In the genomic region with DNA sequence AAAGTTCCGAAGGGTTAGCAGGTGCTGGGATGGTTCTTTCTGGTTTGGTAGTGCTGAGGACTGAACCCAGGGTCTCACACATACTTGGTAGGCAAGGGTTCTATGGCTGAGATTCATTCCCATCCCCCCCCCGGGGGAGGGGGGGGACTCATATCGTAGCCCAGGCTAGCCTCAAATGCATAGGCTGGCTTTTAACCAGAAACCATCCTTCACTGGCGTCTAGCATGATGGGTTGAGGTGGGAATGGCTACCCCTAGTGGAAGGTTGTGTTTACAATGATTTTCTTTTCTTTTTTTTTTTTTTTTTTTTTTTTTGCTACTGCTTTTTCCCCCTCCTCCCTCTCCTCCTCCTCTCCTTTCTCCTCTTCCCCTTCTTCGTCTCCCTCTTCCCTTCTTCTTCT, we compare ENCODE assay signal across 13 mouse cellular contexts. TPM values are rescaled to one million over a fixed set of nuclear protein-coding genes. Genes with fewer than 3 reads are reported as not detected.
DNase-seq lines count a peak whose midpoint lies in the region; ATAC-seq and TF ChIP-seq lines count a peak whose summit lies in the region.
"Had no signal": no experiment of that assay in that cellular context is flagged by ENCODE, and none has a peak within 500 bp of the region (broad histone marks: within the 10 kb centered on the region; RNA-seq: fewer than 3 reads in every experiment).

No protein-coding gene starts in this region.

- no peak overlapping the region for H3K27ac ChIP-seq in heart, postnatal 0 days (ENCODE audit: low read depth)
- no peak overlapping the region for H3K27ac ChIP-seq in midbrain, embryonic 14.5 days (replicated peaks; ENCODE audit: low read depth, low read length)
- no peak overlapping the region for H3K27ac ChIP-seq in midbrain, embryonic 13.5 days
- H3K27ac ChIP-seq in stomach, postnatal 0 days (replicated peaks) = no peak overlapping the region
- H3K27ac ChIP-seq: forebrain, embryonic 12.5 days; neural tube, embryonic 13.5 days had no signal

- no peaks in the 10 kb centered on the region; the same call in 1 of the 2 replicates for H3K36me3 ChIP-seq in heart, postnatal 0 days (replicated peaks; ENCODE audit: control insufficient read depth, insufficient read depth, low read length)
- H3K36me3 ChIP-seq in midbrain, embryonic 14.5 days (ENCODE audit: control insufficient read depth, insufficient read depth, low read length) = no peaks in the 10 kb centered on the region
- no peaks in the 10 kb centered on the region for H3K36me3 ChIP-seq in midbrain, embryonic 13.5 days
- no peaks in the 10 kb centered on the region for H3K36me3 ChIP-seq in stomach, postnatal 0 days (ENCODE audit: control insufficient read depth, insufficient read depth, low read length)
- H3K36me3 ChIP-seq: forebrain, embryonic 12.5 days; neural tube, embryonic 13.5 days had no signal

- H3K4me3 ChIP-seq in heart, postnatal 0 days (ENCODE audit: low read depth, low read length) = no peak overlapping the region
- no peak overlapping the region for H3K4me3 ChIP-seq in midbrain, embryonic 14.5 days (replicated peaks; ENCODE audit: low read depth, low read length)
- H3K4me3 ChIP-seq in midbrain, embryonic 13.5 days (replicated peaks) = no peak overlapping the region
- no peak overlapping the region for H3K4me3 ChIP-seq in stomach, postnatal 0 days (ENCODE audit: low read depth, low read length)
- H3K4me3 ChIP-seq: forebrain, embryonic 12.5 days; neural tube, embryonic 13.5 days had no signal

- TF ChIP-seq EP300 in heart, postnatal 0 days (IDR thresholded peaks at IDR 0.05; ENCODE audit: low read depth) = no peak
- TF ChIP-seq EP300 in stomach, postnatal 0 days (optimal IDR thresholded peaks at IDR 0.05) = no peak

- H3K9ac ChIP-seq in heart, postnatal 0 days (replicated peaks; ENCODE audit: low read depth, low read length) = no peak overlapping the region
- no peak overlapping the region for H3K9ac ChIP-seq in midbrain, embryonic 14.5 days (replicated peaks; ENCODE audit: low read length)
- H3K9ac ChIP-seq in midbrain, embryonic 13.5 days (replicated peaks) = no peak overlapping the region
- H3K9ac ChIP-seq in stomach, postnatal 0 days (ENCODE audit: low read length) = no peak overlapping the region
- H3K9ac ChIP-seq: forebrain, embryonic 12.5 days; neural tube, embryonic 13.5 days had no signal

- no peaks in the 10 kb centered on the region for H3K27me3 ChIP-seq in heart, postnatal 0 days (ENCODE audit: control insufficient read depth, insufficient read depth, low read length)
- H3K27me3 ChIP-seq in midbrain, embryonic 14.5 days (ENCODE audit: control insufficient read depth, insufficient read depth, low read length) = no peaks in the 10 kb centered on the region
- H3K27me3 ChIP-seq in midbrain, embryonic 13.5 days = no peaks in the 10 kb centered on the region
- H3K27me3 ChIP-seq in stomach, postnatal 0 days (ENCODE audit: control insufficient read depth, insufficient read depth, low read length) = no peaks in the 10 kb centered on the region
- H3K27me3 ChIP-seq: forebrain, embryonic 12.5 days; neural tube, embryonic 13.5 days had no signal

- intact Hi-C loops in heart, postnatal 25 days (cut with DNase I) = loop anchor here (2.0 kb wide), 1 partner anchor 106 kb away; no protein-coding TSS in a partner anchor

- 0 out of 2 replicates have a peak, but pooled peaks cover 13% of the 10 kb centered on the region for H3K4me1 ChIP-seq in heart, postnatal 0 days (ENCODE audit: control insufficient read depth, insufficient read depth)
- no peaks in the 10 kb centered on the region for H3K4me1 ChIP-seq in midbrain, embryonic 14.5 days (ENCODE audit: control insufficient read depth, insufficient read depth, low read length)
- H3K4me1 ChIP-seq in midbrain, embryonic 13.5 days (replicated peaks) = peaks cover 13% of the 10 kb centered on the region
- no peaks in the 10 kb centered on the region for H3K4me1 ChIP-seq in stomach, postnatal 0 days (replicated peaks; ENCODE audit: control insufficient read depth, insufficient read depth)

- no peak for DNase-seq in heart, postnatal 0 days (ENCODE audit: low spot score)
- DNase-seq in heart, postnatal 25 days (ENCODE audit: low spot score) = no peak
- peak; percentile 48 for DNase-seq in midbrain, embryonic 14.5 days
- DNase-seq in brain, adult 2 months (ENCODE audit: low read depth, low spot score) = peak; percentile 53
- DNase-seq in stomach, postnatal 0 days (ENCODE audit: low spot score) = no peak
- no peak for DNase-seq in cerebellum, adult 9-10 months
- no peak for DNase-seq in adrenal gland, postnatal 36 days
- DNase-seq: liver; right cerebral cortex, postnatal 4 days had no signal

- H3K4me2 ChIP-seq in heart, postnatal 0 days (ENCODE audit: low read depth, low read length) = no peak overlapping the region
- no peak overlapping the region for H3K4me2 ChIP-seq in midbrain, embryonic 14.5 days (ENCODE audit: low read length)
- no peak overlapping the region for H3K4me2 ChIP-seq in midbrain, embryonic 13.5 days (replicated peaks)
- no peak overlapping the region for H3K4me2 ChIP-seq in stomach, postnatal 0 days (replicated peaks; ENCODE audit: low read depth)
- H3K4me2 ChIP-seq: forebrain, embryonic 12.5 days; neural tube, embryonic 13.5 days had no signal

- ATAC-seq in heart, postnatal 0 days (ENCODE audit: insufficient read depth, low read depth) = no peak
- no peak for ATAC-seq in midbrain, embryonic 14.5 days (ENCODE audit: low FRiP score, low TSS enrichment)
- ATAC-seq in midbrain, embryonic 13.5 days = no peak
- ATAC-seq in stomach, postnatal 0 days (ENCODE audit: low FRiP score, low TSS enrichment) = no peak
- ATAC-seq: inflammation-experienced regulatory T-cells, adult 6 months had no signal

- 50% methylated on average over 5 of the region's 5 CpGs for WGBS in heart, postnatal 0 days
- WGBS in midbrain, embryonic 14.5 days = 64% methylated on average over 5 of the region's 5 CpGs
- WGBS in midbrain, embryonic 13.5 days = 65% methylated on average over 5 of the region's 5 CpGs
- 46% methylated on average over 5 of the region's 5 CpGs for WGBS in stomach, postnatal 0 days

- peak; percentile 51 for TF ChIP-seq CTCF in heart, postnatal 0 days (IDR thresholded peaks at IDR 0.05; ENCODE audit: low read depth)
- TF ChIP-seq CTCF in stomach, postnatal 0 days (IDR thresholded peaks at IDR 0.05; ENCODE audit: low read depth) = peak; percentile 67

- H3K9me3 ChIP-seq in heart, postnatal 0 days (replicated peaks; ENCODE audit: control insufficient read depth, low read length) = no peaks in the 10 kb centered on the region
- no peaks in the 10 kb centered on the region for H3K9me3 ChIP-seq in midbrain, embryonic 14.5 days (ENCODE audit: control insufficient read depth, low read length)
- no peaks in the 10 kb centered on the region for H3K9me3 ChIP-seq in midbrain, embryonic 13.5 days
- no peaks in the 10 kb centered on the region for H3K9me3 ChIP-seq in stomach, postnatal 0 days (ENCODE audit: control insufficient read depth, low read length)
- H3K9me3 ChIP-seq: forebrain, embryonic 12.5 days; neural tube, embryonic 13.5 days had no signal

RNA-seq across cellular contexts. Expression of gene Rbbp5, which starts 4.6 kb away (rescaled TPM):
- total RNA-seq in heart, postnatal 0 days (2014; rRNA removed; ENCODE audit: low replicate concordance) = 21.6 and 35.3 TPM in 2 replicates
- 15.8 and 17.8 TPM in 2 replicates for polyA plus RNA-seq in heart, postnatal 0 days (2015; fragmentation: Nextera tagmentation; extraction: Ambion mirVana)
- total RNA-seq in heart, postnatal 25 days (2021) = 10 to 100 TPM; 18.9 to 24.2 TPM
- polyA plus RNA-seq in midbrain, embryonic 14.5 days (2014; fragmentation: Nextera tagmentation; extraction: Ambion mirVana) = 38.2 and 48.6 TPM in 2 replicates
- polyA plus RNA-seq in midbrain, embryonic 13.5 days (2015; fragmentation: Nextera tagmentation; extraction: Ambion mirVana) = 52.9 and 55.1 TPM in 2 replicates
- 13.8 and 13.9 TPM in 2 replicates for polyA plus RNA-seq in stomach, postnatal 0 days (2015; fragmentation: Nextera tagmentation; extraction: Ambion mirVana)
- total RNA-seq in adrenal gland, postnatal 36 days (2021) = 10 to 100 TPM; 36.5 to 39.2 TPM

RNA-seq across cellular contexts. Expression of gene Tmem81, which starts 33.5 kb away (rescaled TPM):
- total RNA-seq in heart, postnatal 0 days (2014; rRNA removed; ENCODE audit: low replicate concordance) = 0.23 and 3.5 TPM in 2 replicates
- 0.20 and 0.51 TPM in 2 replicates for polyA plus RNA-seq in heart, postnatal 0 days (2015; fragmentation: Nextera tagmentation; extraction: Ambion mirVana)
- total RNA-seq in heart, postnatal 25 days (2021) = 1 to 10 TPM; 1.6 TPM
- polyA plus RNA-seq in midbrain, embryonic 14.5 days (2014; fragmentation: Nextera tagmentation; extraction: Ambion mirVana) = 1.1 and 1.3 TPM in 2 replicates
- polyA plus RNA-seq in midbrain, embryonic 13.5 days (2015; fragmentation: Nextera tagmentation; extraction: Ambion mirVana) = 1.3 TPM in 2 replicates
- 0.56 and 0.76 TPM in 2 replicates for polyA plus RNA-seq in stomach, postnatal 0 days (2015; fragmentation: Nextera tagmentation; extraction: Ambion mirVana)
- total RNA-seq in adrenal gland, postnatal 36 days (2021) = 1 to 10 TPM; 3.1 to 3.9 TPM

RNA-seq across cellular contexts. Expression of gene Dstyk, which starts 55.2 kb away (rescaled TPM):
- 6.7 and 37.6 TPM in 2 replicates for total RNA-seq in heart, postnatal 0 days (2014; rRNA removed; ENCODE audit: low replicate concordance)
- polyA plus RNA-seq in heart, postnatal 0 days (2015; fragmentation: Nextera tagmentation; extraction: Ambion mirVana) = 6.3 and 6.7 TPM in 2 replicates
- 10 to 100 TPM; 17.4 TPM for total RNA-seq in heart, postnatal 25 days (2021)
- 10.6 and 11.4 TPM in 2 replicates for polyA plus RNA-seq in midbrain, embryonic 14.5 days (2014; fragmentation: Nextera tagmentation; extraction: Ambion mirVana)
- 10.9 and 12.9 TPM in 2 replicates for polyA plus RNA-seq in midbrain, embryonic 13.5 days (2015; fragmentation: Nextera tagmentation; extraction: Ambion mirVana)
- 5.2 and 5.5 TPM in 2 replicates for polyA plus RNA-seq in stomach, postnatal 0 days (2015; fragmentation: Nextera tagmentation; extraction: Ambion mirVana)
- 10 to 100 TPM; 22.5 to 23.1 TPM for total RNA-seq in adrenal gland, postnatal 36 days (2021)

Comparison
In these comparisons a context has a peak if more than half of its experiments do, and no peak if none do; other contexts are left out.
1. DNase-seq: peak in midbrain, embryonic 14.5 days (single experiment) and brain, adult 2 months (single experiment); none in heart, postnatal 0 days (single experiment), heart, postnatal 25 days (single experiment), stomach, postnatal 0 days (single experiment), cerebellum, adult 9-10 months (single experiment) and adrenal gland, postnatal 36 days (0 of 2).